Mouse (Mus musculus) mouse trophoblast stem cell (cell line): ENCODE measurements around the gene Prc1.

Experiments used
- in situ Hi-C, 2 experiments: fragments of 300-500 bp; cut with MseI, MboI; formaldehyde crosslinking; loops; 2 replicates in 1 of 2; 3 replicates in 1 of 2; pipeline ENCODE4 v1.15.1; 2025

The Prc1 gene

GRCm38 (mm10) chr7:80336932-80337331, 42.7 kb downstream of the Prc1 start:
- in situ Hi-C loops, result no loop called here

- in situ Hi-C loops, result no loop called here
These were observed 45.1 kb downstream of the Prc1 start for GRCm38 (mm10) chr7:80339371-80339770.

- in situ Hi-C loops, result loop anchor here (5.0 kb wide), 1 partner anchor 37 kb away; no protein-coding TSS in a partner anchor
These were observed 45.8 kb downstream of the Prc1 start for GRCm38 (mm10) chr7:80339793-80340628.

- in situ Hi-C loops, result loop anchor here (5.0 kb wide), 1 partner anchor 37 kb away; no protein-coding TSS in a partner anchor
These were observed 46.5 kb downstream of the Prc1 start, which contains the start of gene Unc45a for GRCm38 (mm10) chr7:80340793-80341192. TSS of gene Unc45a (minus strand) at chr7:80341005.

DNA sequence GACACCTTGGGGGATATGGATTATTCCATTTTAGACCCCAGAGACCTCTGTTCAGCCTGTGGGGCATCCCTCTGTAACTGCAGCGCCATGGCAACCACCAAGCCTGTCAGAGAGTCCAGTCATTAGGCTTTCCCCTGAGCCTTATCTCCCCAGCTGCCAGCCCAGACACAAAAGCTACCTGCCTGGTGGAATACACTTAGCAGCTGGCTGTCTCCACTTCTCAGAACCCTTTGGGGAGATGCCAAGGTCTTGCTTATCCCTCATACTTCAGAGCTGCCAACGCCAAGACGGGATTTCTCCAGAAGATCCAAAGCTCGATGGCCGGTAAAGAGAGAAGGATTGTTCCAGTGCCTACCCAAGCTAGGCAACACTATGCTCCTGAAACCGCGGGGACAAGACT, 47.5 kb downstream of the Prc1 start:
- in situ Hi-C loops, result loop anchor here (5.0 kb wide), 1 partner anchor 36 kb away; no protein-coding TSS in a partner anchor

DNA sequence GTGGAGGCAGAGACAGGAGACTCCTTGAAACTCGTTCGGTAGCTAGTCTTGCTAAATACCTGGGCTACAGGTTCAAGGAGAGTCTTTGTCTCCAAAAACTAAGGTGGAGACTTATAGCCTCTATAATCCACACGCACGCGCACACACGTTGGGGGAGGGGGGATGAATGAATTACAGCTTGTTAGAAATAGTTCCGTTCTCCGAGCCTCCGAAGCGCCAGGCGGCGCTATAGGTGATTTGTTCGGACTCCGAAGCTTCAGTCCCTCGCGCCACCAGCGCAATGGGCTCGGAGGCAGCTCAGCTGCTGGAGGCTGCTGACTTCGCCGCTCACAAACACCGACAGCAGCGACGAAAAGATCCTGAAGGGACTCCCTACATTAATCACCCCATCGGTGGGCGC, 48.6 kb downstream of the Prc1 start, which contains the start of gene Hddc3:
Hddc3 (plus strand) TSS at position 247 of the 400 bp plus-strand sequence.
- in situ Hi-C loops, result loop anchor here (5.0 kb wide), 1 partner anchor 34 kb away; no protein-coding TSS in a partner anchor

- in situ Hi-C loops, result loop anchor here (5.0 kb wide), 1 partner anchor 34 kb away; no protein-coding TSS in a partner anchor
These were observed 49.2 kb downstream of the Prc1 start for GRCm38 (mm10) chr7:80343270-80344018.

GRCm38 (mm10) chr7:80346173-80346572, 51.9 kb downstream of the Prc1 start:
- in situ Hi-C loops, result no loop called here

GRCm38 (mm10) chr7:80346830-80347229, 52.6 kb downstream of the Prc1 start:
- in situ Hi-C loops, result no loop called here

GRCm38 (mm10) chr7:80347670-80348586, 53.7 kb downstream of the Prc1 start:
- in situ Hi-C loops, result no loop called here

GRCm38 (mm10) chr7:80350808-80351207, 56.6 kb downstream of the Prc1 start:
- in situ Hi-C loops, result no loop called here

DNA sequence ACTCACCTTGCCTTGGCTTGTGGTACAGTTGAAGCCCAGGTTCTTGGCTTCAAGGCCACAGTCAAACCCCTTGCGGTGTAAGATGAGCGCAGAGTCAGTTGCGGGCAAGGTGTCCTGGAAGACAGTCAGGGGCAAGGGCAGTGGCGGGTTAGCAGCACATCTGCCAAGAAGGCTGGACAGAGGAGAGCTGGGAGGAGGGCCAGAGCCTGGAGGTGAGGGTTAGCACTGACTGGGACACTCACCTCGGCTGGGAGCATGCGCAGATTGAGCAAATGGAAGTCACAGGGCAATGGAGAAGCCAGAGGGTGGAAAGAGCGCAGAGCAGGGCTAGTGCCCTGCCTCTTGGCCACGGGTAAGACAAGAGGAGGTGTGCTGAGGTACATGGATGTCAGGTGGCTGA, 58.7 kb downstream of the Prc1 start:
- in situ Hi-C loops, result no loop called here

DNA sequence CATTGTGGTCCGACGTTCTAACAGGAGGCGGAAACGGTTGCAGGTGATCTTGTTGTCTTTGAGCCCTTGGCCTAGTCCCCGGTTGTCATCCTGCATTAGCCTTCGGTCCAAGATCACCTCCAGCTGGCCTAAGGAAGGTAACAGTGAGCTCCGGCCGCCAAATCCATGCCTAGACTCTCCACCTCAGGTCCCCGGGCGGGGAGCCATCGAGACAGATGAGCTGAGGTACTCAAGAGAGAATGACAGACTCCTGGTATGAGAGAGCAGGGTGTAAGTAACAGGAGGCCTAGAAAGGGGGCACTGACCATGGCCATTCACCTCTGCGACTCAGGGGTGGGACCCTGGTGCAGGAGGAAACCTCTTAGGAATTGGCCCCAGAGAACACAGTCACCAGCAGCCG, 62.1 kb downstream of the Prc1 start:
- in situ Hi-C loops, result no loop called here

- in situ Hi-C loops, result no loop called here
These were observed 62.9 kb downstream of the Prc1 start for GRCm38 (mm10) chr7:80357156-80357555.

GRCm38 (mm10) chr7:80358039-80358438, 63.8 kb downstream of the Prc1 start:
- in situ Hi-C loops, result no loop called here

DNA sequence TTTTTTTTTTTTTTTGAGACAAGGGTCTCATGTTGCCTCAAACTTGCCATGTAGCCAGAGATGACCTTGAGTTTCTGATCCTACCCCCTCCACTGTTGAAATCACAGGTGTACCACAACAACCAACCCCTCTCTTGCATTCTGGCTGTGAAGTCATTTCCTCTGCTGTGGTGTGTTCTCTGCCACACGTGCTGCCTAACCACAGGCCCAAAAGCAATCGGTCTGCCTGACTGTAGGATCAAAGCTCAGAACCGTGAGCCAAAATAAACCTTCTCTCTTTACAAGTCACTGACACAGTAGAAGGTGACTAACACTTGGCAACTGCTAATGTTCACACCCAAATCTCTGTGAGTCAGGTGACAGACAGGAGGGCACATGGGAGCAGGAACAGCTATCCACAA, 66.2 kb downstream of the Prc1 start:
- in situ Hi-C loops, result no loop called here

DNA sequence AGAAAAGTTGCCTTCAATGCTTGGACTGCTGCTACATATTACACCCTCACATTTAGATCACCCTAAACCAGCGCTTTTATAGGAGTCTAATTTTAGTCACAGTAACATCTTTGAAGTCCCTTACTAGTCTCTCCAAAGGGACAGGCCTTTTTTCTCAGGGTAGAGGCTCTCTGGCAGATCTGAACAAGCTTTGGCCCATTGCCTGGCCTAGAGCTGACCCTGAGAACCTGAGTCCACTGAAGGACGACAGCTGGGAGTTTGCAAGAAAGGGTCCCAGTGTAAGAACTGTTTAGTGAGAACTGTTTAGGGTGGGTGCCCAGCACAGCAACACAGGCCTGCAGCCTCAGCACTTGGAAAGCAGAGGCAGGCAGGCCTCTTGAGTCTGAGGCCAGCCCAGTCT, 71.5 kb downstream of the Prc1 start:
- in situ Hi-C loops, result no loop called here
